Mouse (Mus musculus) stomach, embryonic 16.5 days (tissue): ENCODE data around the gene Lrwd1. TPM values are rescaled to one million over a fixed set of nuclear protein-coding genes. Genes with fewer than 3 reads are reported as not detected.
A peak's percentile ranks its signal among the peaks of the same experiment; 100 is the strongest.

Experiments used
- ATAC-seq: fragments of 200-750 bp; cut with Nextera tagmentation; 2 replicates; pipeline ENCODE4 v1.8.0; 2017; ENCODE audit warnings: moderate number of reproducible peaks, moderate TSS enrichment; ENCODE audit not compliant: insufficient read depth, low FRiP score
- H3K27ac ChIP-seq: fragments of 300-500 bp; sonication (generic); 2 replicates; pipeline ENCODE4 v1.5.1; 2014; ENCODE audit warnings: low read length
- H3K27me3 ChIP-seq: fragments of 300-500 bp; sonication (generic); 2 replicates; pipeline ENCODE4 v1.6.1; 2014; ENCODE audit warnings: low read length, control low read depth, mixed read lengths; ENCODE audit not compliant: control insufficient read depth, insufficient read depth
- H3K36me3 ChIP-seq: fragments of 300-500 bp; sonication (generic); 2 replicates; pipeline ENCODE4 v1.6.1; 2014; ENCODE audit warnings: low read length; ENCODE audit not compliant: control insufficient read depth, insufficient read depth
- H3K4me1 ChIP-seq: fragments of 300-500 bp; sonication (generic); 2 replicates; pipeline ENCODE4 v1.6.1; 2014; ENCODE audit warnings: low read length, control low read depth, mixed read lengths; ENCODE audit not compliant: control insufficient read depth, insufficient read depth
- H3K4me2 ChIP-seq: fragments of 300-500 bp; sonication (generic); 2 replicates; pipeline ENCODE4 v1.6.1; 2014; ENCODE audit warnings: low read depth, low read length, mixed read lengths
- H3K4me3 ChIP-seq: fragments of 300-500 bp; sonication (generic); replicated peaks from 2 replicates; pipeline ENCODE4 v1.5.1; 2014; ENCODE audit warnings: mild to moderate bottlenecking, low read length
- H3K9ac ChIP-seq: fragments of 300-500 bp; sonication (generic); 2 replicates; pipeline ENCODE4 v1.6.1; 2014; ENCODE audit warnings: low read length
- H3K9me3 ChIP-seq: fragments of 300-500 bp; sonication (generic); replicated peaks from 2 replicates; pipeline ENCODE4 v1.6.1; 2016; ENCODE audit warnings: low read length, control low read depth; ENCODE audit not compliant: control insufficient read depth
- WGBS: fragments of 180-500 bp; shearing (Covaris S2); extraction: QIAGEN DNeasy Blood & Tissue Kit; methylation state at CpG from one replicate; pipeline ENCODE4 v1.1.7; 2014; 5-methylcytosine and 5-hydroxymethylcytosine counted together
- polyA plus RNA-seq: library from polyadenylated mRNA; unstranded; fragments of >200 nt; fragmentation: Nextera tagmentation; extraction: Ambion mirVana; gene quantifications from 2 replicates; pipeline ENCODE4 v1.2.1, GENCODE M21; 2015

Gene Lrwd1
- polyA plus RNA-seq, 1 experiment from 2014 or later: 26.3 TPM

DNA sequence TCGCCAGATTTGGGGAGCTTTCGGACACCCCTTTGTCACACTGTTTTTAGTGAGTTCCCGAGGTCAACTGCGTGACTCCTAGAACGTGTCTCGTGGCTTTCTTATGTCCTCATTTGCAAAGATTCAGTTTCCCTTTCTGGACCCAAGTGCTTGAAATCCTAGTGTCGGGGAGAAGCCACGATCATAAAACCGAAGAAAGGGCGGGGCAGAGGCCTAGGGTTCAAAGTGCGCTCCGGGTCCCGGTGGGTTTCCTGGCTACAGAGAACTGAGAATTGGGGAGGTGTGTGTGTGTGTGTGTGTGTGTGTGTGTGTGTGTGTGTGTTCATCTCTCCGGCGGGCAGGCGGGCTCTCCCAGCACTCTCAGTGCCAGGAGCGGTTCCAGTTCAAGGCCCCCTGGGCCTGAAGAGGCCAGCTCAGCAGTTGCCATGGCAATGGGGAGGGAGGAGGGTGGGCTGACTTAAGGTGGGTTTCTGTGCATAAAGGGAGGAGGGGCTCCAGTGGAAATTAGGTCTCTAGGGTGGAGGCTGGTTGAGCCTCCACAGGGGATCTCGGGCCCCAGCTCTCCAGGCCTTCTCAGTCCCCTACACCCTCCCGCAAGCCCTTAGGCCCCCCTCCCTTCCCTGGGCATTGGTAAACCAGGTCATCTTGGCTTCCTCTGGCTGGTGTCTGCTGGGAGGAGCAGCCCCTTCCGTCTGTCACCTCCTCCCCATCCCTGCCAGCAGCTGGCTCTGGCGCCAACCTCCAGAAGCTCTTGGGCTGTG lies 50.8 kb downstream of the Lrwd1 start:
- Histone ChIP-seq H3K9ac (peak overlapping the region; percentile 46; the same call in 1 of the 2 replicates), H3K36me3 (no peaks in the 10 kb centered on the region), H3K4me3 (peak overlapping the region; percentile 66), H3K27me3 (no peaks in the 10 kb centered on the region), H3K4me1 (peaks cover 17% of the 10 kb centered on the region), H3K27ac (no peak overlapping the region), H3K4me2 (peak overlapping the region; percentile 95), H3K9me3 (no peaks in the 10 kb centered on the region)
- ATAC-seq: no peak
- WGBS: 26% methylated on average over 21 of the region's 21 CpGs

DNA sequence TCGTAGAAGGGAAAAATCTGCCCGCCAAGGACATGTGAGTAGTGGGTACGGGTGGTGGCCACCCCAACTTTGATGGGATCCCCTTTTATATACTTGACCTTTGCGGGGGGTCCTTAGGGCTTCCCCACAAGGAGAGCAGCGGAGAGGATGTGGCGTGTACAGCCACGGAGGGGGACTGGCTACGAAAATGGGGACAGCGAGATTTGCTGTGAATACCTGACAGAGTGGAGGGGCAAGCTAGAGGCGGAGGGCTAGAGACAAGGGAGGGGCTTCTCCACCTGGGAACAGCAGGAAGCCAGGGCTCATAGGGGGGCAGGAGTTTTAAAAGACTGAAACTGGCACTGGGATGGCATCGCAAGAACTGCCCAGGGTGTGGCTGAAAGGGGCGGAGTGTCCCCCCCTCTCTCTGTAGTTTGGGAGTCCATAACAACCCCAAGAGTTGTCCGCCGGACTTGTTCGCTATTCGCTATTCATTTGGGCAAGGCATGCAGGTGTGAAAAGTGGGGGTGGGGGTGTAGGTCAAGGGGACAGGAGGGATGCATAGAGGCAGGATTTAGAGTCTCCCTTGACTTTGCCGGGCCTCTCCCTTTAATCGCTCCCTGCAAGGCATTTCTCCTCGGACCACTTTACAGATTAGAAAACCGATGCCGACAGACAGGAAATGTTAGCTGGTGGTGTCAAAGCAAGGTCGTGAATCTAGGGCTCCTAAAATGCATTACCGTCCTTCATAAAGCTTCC lies 51.6 kb downstream of the Lrwd1 start:
- Histone ChIP-seq H3K9ac (peak overlapping the region; percentile 76), H3K9me3 (no peaks in the 10 kb centered on the region), H3K27ac (no peak overlapping the region), H3K4me2 (peak overlapping the region; percentile 95), H3K4me1 (peaks cover 17% of the 10 kb centered on the region), H3K4me3 (peak overlapping the region; percentile 66), H3K36me3 (no peaks in the 10 kb centered on the region), H3K27me3 (no peaks in the 10 kb centered on the region)
- WGBS: 3% methylated on average over 23 of the region's 23 CpGs
- 0 out of 2 replicates have a peak, but pooled peaks have one; percentile 1 for ATAC-seq

DNA sequence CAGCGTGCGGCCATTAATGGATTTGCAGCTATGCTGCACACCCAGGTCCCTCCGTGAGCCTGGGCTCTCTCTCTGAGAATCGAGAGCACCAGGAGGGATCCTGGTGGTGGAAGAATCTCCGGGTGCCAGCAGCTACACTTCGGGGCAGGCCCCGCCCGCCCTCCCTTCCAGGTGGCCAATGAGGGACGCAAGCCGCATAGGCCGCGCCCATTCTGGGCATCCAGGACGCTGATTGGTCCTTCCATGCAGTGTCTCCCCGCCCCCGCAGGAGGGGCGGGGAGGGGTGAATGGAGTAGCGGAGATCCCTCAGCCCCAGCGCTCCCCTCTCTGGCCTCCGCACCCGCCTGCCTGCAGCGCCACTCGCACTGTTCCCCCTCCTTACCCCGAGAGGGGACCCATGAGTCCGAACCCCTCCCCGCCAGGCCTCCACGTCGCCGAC lies 52.2 kb downstream of the Lrwd1 start, which contains the start of gene Rasa4:
Rasa4 (plus strand) TSS at position 248 of the 439 bp plus-strand sequence.
- 1% methylated on average over 28 of the region's 28 CpGs for WGBS
- Histone ChIP-seq H3K36me3 (no peaks in the 10 kb centered on the region), H3K27ac (no peak within 1 kb of the TSS)

DNA sequence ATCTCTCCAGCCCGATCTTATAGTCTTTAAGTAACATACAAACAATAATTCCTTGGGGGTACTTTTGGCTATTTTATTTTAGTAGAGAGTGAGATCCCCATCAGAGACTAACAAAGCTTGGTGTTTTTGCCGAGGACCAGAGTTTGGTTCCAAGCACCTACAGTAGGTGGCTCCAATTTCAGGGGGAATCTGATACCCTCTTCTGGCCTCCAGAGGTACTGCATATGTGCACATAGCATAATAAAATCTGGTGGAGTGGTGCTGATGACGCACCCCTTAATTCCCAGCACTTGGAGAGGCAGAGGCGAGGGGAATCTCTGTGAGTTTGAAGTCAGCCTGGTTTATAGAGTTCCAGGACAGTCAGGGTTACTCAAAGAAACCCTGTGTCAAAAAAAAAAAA lies 53.5 kb downstream of the Lrwd1 start:
- Histone ChIP-seq H3K9me3 (no peaks in the 10 kb centered on the region), H3K4me3 (no peak overlapping the region), H3K4me1 (peaks cover 17% of the 10 kb centered on the region), H3K4me2 (no peak overlapping the region), H3K27ac (no peak overlapping the region), H3K9ac (no peak overlapping the region), H3K36me3 (no peaks in the 10 kb centered on the region), H3K27me3 (no peaks in the 10 kb centered on the region)
- 77% methylated on average over 4 of the region's 4 CpGs for WGBS
- no peak for ATAC-seq

More for the DNA sequence above, 52.2 kb downstream of the Lrwd1 start, which contains the start of gene Rasa4:
- H3K4me3 ChIP-seq: peak within 1 kb of the TSS; percentile 66
- H3K9me3 ChIP-seq: no peaks in the 10 kb centered on the region
- H3K4me1 ChIP-seq: peaks cover 17% of the 10 kb centered on the region
- no peaks in the 10 kb centered on the region for H3K27me3 ChIP-seq
- peak within 1 kb of the TSS; percentile 95 for H3K4me2 ChIP-seq
- ATAC-seq: peak; percentile 97
- H3K9ac ChIP-seq: peak within 1 kb of the TSS; percentile 76

DNA sequence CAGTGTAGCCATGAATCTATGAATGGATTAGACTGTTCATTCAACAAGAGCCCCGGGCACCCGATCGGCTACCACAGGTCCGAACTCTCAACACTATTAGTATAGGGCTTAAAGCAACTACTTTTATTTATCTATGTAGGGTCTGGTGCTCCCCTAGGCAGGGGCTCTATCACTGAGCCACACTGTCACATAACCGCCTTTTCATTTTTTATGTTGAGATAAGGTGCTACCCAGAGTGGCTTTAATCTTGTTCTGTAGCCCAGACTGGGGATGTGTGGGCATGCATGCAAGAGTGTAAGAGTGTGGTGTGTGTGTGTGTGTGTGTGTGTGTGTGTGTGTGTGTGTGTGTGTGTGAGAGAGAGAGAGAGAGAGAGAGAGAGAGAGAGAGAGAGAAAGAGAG lies 57.7 kb downstream of the Lrwd1 start:
- Histone ChIP-seq H3K36me3 (no peaks in the 10 kb centered on the region), H3K27ac (no peak overlapping the region), H3K9me3 (no peaks in the 10 kb centered on the region), H3K9ac (no peak overlapping the region), H3K4me2 (no peak overlapping the region), H3K4me1 (no peaks in the 10 kb centered on the region), H3K4me3 (no peak overlapping the region), H3K27me3 (no peaks in the 10 kb centered on the region)
- 89% methylated on average over 5 of the region's 5 CpGs for WGBS
- no peak for ATAC-seq

DNA sequence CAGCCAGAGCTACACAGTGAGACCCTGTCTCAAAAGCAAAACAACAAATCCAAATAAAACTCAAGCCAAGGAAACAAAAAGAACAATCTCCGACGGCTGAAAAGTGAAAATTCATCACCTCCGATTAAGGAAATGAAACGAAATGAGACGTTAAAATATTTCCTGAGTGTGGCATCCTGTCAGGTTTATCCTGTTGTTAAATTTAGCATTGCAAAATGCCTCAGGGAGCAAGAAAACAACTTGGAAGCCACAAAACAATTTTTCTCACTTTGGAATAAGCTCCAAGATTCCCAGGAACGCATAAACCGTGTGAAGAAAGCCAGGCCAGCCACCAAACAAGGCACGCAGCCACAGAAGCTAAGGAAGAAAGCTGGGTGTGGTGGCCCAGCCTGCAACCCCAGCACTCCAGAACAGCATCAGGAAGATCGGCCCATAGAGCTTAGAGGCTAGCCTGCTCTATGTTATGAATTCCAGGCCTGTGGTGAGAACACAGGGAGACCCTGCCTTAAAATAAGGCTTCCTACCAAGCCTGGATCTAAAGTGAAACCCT lies 58.8 kb downstream of the Lrwd1 start:
- Histone ChIP-seq H3K4me3 (no peak overlapping the region), H3K9ac (no peak overlapping the region), H3K36me3 (no peaks in the 10 kb centered on the region), H3K4me2 (no peak overlapping the region), H3K4me1 (no peaks in the 10 kb centered on the region), H3K9me3 (no peaks in the 10 kb centered on the region), H3K27me3 (no peaks in the 10 kb centered on the region), H3K27ac (0 out of 2 replicates have a peak overlapping the region, but pooled peaks have one; percentile 43)
- no peak for ATAC-seq
- WGBS: 73% methylated on average over 9 of the region's 9 CpGs

DNA sequence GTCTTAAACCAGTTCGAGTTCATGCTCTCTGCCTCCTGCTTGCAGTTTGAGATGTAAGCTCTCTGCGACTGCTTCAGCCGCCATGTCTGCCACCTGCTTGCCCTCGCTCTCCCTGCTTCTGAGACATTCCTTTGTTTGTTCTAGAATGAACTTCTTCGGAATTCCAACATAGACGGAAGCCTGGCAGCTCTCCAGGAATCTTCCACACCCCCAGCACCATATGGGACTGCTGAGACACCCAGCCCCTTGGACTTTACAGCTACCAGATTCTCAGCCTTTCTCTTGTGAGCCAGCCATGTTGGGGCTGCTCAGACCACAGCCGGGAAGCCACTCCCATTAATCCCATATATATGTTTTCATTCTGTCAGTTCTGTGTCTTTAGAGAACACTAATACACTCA lies 59.6 kb downstream of the Lrwd1 start:
- WGBS: 17% methylated on average over 7 of the region's 7 CpGs
- Histone ChIP-seq H3K36me3 (no peaks in the 10 kb centered on the region), H3K9me3 (no peaks in the 10 kb centered on the region), H3K27ac (no peak overlapping the region), H3K9ac (no peak overlapping the region), H3K4me3 (no peak overlapping the region), H3K27me3 (no peaks in the 10 kb centered on the region), H3K4me2 (no peak overlapping the region), H3K4me1 (no peaks in the 10 kb centered on the region)
- peak; percentile 49; the same call in 1 of the 2 replicates for ATAC-seq

DNA sequence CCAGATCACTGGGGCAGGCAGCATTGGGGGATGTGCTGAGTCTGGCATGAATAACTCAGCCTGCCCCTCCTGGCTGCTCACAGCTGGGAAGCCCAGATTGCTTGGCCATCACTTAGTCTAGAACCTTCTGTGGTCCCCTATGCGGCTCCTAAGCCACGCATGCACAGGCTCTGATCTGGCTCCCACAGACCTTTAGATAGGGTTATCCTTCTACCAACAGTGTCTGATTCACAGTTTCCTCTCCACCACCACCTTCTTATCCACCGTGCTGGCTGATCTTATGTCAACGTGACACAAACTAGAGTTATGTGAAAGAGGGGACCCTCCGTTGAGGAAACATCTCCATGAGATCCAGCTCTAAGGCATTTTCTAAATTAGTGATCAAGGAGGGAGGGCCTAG lies 60.8 kb downstream of the Lrwd1 start:
- H3K4me2 ChIP-seq: no peak overlapping the region
- H3K4me3 ChIP-seq: no peak overlapping the region
- WGBS: 81% methylated on average over 5 of the region's 5 CpGs
- ATAC-seq: no peak
- no peaks in the 10 kb centered on the region for H3K9me3 ChIP-seq
- no peaks in the 10 kb centered on the region for H3K4me1 ChIP-seq
- H3K36me3 ChIP-seq: no peaks in the 10 kb centered on the region
- H3K27me3 ChIP-seq: no peaks in the 10 kb centered on the region
- H3K27ac ChIP-seq: no peak overlapping the region
- H3K9ac ChIP-seq: no peak overlapping the region

DNA sequence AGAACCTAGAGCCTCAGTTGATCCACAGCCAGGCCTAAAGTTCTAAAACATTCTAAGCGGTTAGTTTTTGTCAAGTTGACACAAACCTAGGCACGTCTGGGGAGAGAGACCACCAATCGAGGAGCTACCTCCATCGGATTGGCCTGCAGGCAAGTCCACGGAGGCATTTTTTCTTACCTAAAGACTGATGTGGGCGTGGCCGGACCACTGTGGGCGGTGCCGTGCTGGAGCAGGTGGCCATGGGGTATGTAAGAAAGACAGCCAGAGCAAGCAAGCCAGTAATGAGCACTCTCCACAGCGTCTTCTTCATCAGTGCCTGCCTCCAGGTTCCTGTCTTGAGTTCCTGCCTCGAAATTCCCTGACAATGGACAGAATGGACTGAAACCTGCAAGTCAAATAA lies 62.3 kb downstream of the Lrwd1 start:
- no peaks in the 10 kb centered on the region for H3K4me1 ChIP-seq
- H3K36me3 ChIP-seq: no peaks in the 10 kb centered on the region
- no peak overlapping the region for H3K4me3 ChIP-seq
- no peak overlapping the region for H3K27ac ChIP-seq
- no peaks in the 10 kb centered on the region for H3K27me3 ChIP-seq
- no peak overlapping the region for H3K9ac ChIP-seq
- no peak for ATAC-seq
- H3K9me3 ChIP-seq: no peaks in the 10 kb centered on the region
- no peak overlapping the region for H3K4me2 ChIP-seq
- WGBS: 64% methylated on average over 11 of the region's 11 CpGs
